Mouse (Mus musculus) retina, adult 2 months (tissue): ENCODE data around the gene Hexim2.

Experiments
- DNase-seq: peaks from one replicate; pipeline ENCODE4 v3.0.0-alpha.2; 2012; ENCODE audit warnings: low read depth, low spot score

Gene Hexim2

DNA sequence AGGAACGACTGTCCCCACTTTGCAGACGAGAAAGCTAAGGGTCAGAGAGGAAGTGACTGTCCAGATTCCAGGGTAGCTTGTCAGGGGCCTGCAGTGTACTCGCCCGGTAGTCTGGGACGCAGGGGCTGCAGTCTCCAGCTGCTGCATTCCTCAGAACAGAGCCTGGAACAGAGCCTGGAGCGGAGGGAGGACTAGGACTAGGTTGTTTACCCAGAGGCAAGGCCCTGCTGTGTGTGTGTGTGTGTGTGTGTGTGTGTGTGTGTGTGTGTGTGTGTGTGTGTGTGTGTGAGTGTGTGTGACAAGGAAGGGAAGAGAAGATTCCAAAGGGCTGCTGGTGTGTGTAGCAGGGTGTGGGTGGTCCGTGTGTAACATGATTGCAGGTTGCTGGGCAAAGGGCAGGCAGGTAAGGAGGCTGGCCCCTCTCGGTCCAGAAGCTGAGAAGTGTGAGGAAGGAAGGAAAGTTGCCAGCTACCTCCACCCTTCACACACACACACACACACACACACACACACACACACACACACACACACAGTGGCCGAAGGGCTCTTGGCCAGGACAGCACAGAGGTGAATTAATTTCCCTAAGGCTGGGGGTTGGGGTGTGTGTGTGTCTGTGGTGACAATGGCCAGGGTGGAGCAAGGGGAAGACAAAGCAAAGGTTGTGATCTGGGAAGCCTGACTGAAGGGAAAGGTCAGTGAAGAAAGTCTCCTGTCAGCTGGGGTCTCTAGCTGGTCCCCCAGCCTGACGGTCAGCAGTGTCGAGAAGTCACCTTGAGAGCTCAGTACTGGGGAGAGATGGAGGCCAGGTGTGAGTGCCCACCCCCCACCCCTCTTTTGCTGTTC, 9.1 kb downstream of the Hexim2 start:
- DNase-seq: no peak

DNA sequence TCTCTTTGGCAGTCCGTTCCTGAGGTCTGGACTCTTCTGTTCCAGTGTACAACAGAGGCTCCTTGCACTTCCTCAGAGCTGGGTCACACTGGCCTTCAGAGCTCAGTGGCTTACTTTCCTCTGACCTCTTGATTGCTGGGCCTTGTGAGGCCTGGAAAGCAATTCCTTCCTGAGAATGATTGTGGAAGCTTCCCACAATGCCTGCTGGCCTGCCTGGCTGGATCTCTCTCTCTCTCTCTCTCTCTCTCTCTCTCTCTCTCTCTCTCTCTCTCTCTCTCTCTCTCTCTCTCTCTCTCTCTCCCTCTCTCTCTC, 9.7 kb downstream of the Hexim2 start:
- DNase-seq: no peak

DNA sequence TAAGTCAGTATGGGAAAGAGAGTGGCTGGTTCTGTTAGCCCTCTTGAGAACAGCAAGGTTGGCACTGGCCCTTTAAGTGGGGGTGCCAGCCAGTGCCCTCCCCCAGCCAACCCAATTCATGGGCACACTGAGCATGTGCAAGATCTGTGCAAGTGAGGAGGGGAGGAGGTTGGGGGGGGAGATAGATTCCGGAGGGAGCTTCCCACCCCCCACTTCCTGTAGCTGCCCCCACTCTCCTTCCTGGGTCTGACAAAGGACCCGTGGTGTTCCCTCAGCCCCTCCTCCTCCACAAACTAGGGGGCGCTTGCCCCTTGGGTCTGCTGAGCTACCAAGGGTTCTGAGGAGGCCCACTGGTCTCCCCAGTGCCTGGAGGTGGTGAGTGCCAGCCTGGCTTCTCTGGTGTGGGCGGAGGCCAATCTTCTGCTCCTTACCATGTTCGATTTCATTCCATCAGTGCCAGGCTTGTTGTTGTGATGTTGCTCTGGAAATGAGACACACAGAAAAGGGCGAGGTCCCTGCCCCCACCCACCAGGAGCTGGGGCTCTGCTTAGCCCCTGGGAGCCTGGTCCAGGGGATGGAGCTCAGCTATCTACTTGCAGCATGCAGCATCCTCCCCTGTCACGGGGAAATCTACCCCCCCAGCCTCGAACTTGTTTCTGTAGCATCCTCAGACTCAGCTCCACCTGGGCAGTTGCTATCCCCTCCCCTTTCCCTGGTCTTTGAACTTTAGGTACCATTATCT, 10.4 kb downstream of the Hexim2 start:
- DNase-seq: no peak

DNA sequence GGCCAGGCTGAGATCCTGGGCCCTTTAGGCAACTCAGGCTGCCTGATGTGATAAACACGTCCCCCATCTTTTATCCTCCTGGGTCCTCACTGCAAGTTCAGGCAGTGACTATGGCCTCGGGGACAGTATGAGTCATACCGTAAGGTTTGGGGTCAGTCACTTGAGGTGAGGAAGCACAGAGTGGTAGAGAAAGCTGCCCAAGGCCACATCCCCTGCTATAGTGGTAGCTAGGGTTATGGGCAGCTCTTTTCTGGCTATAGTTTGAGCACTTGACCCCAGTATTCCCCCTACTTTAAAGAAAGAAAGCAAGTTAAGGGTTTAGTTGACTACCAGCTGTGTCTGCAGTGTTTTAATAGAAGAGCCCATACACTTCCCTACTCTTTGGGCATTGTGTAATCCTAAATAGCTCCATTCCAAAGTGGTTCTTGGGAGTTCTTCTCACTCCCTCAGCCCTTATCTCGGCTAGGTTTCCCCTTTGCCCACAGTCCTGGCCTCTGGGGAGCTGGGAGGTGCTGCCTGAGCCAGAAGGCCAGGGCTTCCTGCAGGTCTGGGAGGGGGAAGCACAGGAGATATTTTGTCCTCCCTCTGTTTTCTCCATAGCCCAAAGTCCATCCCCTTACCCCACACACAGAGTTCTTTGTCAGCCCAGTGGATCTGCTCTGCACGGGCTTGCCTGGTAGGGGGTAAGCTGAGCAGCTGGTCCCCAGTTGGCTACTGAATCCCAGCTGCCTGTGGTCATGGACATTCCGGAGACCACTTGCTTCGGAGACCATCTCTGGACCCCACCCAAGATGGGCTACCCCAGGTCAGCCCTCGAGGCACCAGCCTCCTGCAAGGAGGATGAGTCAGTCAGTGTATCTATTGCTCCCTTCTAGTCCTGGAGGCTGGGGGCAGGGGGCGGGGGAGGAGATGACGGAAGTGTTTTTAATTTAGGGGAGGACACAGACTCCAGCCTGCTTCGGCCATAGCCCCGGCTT, 12.4 kb downstream of the Hexim2 start:
- DNase-seq: no peak

DNA sequence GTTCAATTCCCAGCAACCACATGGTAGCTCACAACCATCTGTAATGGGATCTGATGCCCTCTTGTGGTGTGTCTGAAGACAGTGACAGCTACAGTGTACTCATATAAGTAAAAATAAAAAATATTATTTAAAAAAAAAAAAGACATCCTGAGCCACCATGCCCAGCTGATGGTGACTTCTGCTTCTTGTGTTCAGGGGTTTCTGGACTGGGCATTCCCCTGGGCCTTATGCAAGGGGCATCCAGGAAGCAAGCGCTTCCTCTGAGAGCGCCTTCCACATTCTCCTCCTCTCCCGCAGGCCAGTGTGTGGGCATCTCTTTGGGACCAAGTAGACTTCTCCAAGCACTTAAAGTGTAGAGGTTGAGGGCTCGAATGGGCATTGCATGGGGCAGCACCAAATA, 14.2 kb downstream of the Hexim2 start:
- DNase-seq: no peak

DNA sequence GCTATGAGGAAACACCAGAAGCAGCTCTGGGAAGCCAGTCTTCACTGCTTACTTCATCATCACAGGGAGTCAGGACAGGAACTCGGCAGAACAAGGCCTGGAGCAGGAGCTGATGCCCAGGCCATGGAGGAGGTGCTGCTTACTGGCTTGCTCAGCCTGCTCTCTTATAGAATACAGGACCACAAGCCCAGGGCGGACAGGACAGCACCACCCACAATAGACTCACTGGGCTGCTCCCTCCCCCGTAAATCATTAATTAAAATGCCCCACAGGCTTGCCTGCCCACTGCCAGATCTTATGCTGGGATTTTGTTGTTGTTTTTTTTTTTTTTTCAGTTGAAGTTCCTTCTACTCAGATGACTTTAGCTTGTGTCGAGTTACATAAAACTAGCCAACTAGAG, 15.5 kb downstream of the Hexim2 start:
- no peak for DNase-seq

DNA sequence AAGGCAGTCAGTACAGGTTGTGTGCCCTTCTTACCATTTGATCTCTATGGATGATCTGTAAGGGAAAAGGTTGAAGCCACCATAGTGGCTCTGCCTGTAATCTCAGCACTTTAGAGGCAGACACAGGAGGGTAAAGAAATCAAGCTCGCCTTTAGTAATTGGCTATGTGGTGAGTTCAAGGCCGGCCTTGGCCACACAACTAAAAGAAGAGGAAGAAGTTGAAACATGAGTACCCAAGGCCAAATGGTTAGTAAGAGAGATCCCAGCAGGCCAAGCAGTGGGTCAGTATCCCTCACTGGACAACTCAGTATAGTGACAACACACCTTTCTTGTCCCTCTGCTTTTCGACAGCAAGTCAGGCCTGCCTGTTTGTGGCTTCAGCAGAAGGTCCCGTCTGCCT, 17.5 kb downstream of the Hexim2 start:
- DNase-seq: no peak

DNA sequence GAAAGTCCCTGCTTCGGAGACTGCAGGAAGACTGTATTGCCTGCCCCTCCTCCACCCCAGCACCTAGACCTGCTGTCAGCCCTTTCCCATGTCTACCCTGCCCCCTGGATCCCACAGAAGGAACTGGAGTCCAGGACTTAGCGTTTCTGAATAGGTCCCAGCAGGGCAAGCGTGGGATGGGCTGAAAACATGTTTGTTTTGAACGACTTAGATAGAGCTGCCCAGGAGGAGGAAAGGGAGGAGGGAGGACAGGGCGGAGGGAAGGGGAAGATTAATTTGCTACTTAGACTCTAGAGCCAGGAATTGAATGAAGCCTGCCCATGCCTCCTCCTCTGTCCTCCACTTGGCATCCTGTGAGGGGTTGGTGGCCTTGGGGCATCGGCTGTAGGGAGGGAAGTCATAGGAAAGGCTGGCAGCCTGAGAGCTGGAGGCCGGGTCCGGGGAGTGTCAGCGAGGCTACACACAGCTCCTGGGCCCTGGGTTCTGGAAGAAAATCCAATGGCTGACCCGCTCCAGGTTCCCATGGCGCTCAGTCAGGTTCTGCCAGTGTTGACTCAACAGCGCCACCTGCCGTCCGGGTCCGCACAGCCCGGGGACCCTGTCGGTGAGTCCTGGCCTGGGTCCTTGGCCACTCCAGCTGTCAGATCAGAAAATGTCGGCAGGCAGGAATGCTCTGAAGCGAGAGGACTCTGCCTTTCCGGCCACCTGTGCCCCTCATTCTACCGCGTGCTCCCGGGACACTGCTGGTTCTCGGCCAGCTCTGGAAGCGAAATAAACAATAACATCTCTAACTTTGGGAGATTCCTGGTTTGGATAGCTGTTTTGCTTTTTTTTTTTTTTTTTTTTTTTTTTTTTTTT, 26.6 kb downstream of the Hexim2 start:
- peak; percentile 69 for DNase-seq

DNA sequence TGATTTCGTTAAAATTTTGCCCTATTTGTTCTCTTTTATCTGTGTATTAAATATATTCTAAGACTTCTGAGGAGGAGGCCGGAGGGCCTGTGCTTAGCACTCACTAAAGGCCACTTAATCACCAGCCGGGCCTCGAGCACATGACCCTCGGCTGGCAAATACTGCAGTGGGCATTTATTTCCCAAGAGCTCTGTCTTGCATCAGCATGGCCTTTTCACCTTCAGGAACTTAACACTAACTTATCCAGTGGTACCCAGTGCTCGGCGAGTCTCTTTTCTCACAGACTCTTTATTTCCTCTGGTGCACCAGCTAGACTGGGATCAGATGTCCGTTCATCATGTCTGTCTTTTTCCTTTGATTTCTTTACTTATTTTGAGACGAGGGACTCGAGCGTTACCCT, 28.5 kb downstream of the Hexim2 start:
- no peak for DNase-seq

DNA sequence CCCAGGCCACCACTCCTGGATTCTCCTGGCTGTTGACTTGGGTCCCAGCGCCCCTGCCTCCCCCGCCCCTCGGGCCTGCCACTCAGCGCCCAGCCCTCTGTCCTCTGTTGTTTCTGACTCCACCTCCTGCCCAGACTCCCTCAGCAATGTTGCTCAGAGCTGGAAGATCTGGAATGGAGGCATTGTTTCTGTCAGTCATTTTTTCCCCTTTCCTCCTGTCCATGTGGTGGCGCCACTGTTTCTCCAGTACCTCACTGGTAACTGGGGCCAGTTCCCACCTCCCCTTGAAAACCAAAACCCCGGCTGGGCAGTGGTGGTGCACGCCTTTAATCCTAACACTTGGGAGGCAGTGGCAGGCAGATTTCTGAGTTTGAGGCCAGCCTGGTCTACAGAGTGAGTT, 29.2 kb downstream of the Hexim2 start:
- DNase-seq: no peak

DNA sequence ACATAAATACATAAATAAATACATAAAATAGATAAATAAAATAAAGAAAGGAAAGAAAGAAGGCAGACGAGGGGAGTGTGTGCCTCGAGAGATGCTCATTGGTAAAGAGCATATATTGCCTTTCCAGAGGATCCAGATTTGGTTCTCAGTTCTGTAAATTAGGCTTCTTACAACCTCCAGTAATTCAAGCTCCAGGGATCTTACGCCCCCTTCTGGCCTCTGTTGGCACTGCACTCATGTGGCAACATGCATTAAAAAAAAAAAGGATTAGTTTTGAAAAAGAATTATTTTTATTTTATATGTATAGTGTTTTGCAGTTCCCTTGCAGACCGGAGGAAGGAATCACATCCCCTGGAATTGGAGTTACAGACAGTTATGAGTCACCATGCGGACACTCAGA, 29.9 kb downstream of the Hexim2 start:
- no peak for DNase-seq

DNA sequence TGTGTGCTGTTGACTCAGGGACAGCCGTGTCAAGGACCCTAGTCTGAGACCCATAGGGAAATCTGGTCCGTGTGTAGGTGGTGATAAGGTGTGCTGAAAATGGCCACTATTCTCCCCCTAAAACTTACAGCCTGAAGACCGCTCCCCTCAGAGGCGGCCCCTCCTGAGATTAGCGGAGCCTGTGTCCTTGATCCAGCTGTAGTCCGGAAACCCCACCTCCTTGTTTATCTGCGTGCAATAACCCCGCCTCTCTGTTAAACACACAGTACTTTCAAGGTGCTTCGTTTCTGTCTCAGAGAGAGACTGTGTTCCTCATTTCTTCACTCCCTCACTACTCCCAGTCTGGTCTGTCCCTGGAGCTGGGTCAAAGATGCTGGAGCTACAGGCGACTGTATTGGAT, 32.2 kb downstream of the Hexim2 start:
- DNase-seq: no peak

DNA sequence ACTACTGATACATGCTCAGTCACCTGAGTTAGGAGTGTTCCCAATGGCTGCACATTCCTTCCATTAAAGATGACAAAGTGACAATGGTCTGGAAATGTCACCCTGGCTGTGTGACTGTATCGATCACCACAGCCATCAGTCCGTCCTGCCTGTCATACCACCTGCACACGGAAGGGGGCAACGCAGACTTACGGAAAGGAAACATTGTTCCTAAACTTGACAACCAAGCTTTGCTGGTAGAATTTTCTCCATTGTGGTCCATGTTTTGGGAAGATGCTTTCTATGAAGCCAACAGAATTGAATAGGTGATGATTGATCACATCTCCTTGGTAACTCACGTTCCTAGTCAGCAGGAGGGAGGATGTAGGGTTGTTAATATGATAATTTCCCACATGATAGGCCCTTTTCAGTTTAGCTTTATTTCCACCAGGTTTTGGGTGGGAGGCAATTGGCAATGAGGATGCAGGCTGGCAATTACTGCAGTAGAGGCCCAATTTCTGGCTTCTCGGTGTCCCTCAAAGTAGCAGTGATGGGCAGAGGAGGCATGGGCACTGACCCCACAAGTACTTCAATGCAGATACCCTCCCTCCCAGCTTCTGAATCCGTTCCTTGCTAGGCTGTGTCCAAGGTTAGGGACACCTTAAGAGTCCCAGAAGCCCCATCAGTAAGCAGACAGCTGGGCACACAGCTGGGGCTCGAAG, 36.6 kb downstream of the Hexim2 start:
- peak; percentile 36 for DNase-seq

DNA sequence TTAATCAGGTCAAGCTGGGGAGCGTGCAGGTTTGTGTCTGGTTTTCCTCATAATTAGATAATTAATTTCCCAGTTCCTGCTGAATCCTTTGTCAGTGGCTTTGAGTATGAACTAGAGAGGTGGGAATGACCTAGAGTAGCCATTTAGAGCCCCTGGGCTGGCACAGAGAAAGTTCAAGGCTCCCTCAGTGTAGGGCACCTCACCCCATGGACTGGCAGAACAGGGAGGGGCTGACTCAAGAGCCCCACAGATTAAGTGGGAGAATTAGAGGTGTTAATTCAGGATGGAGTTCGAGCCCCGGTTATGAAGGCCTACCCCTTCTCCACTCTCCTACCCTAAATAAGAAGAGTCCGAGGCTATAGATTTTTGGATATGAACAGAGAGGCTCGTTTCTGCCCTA, 37.4 kb downstream of the Hexim2 start:
- DNase-seq: no peak

DNA sequence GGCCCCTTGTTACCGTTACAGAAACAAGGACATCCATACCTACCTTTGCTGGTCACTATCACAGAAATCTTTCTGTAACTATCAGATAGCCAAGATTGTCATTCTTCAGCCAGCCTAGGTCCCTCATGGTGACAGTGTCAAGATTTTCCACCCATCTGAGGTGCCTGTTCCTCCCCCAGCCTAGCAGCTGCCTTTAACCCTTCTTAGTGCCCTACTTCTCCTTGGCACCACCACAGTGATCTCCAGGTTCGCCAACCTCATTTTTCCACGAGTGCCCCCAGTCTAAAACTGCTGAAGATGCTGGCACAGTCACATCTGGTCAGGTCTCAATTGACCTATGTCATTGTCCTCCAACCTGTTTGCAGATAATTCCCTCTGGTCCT, 37.9 kb downstream of the Hexim2 start:
- DNase-seq: no peak

DNA sequence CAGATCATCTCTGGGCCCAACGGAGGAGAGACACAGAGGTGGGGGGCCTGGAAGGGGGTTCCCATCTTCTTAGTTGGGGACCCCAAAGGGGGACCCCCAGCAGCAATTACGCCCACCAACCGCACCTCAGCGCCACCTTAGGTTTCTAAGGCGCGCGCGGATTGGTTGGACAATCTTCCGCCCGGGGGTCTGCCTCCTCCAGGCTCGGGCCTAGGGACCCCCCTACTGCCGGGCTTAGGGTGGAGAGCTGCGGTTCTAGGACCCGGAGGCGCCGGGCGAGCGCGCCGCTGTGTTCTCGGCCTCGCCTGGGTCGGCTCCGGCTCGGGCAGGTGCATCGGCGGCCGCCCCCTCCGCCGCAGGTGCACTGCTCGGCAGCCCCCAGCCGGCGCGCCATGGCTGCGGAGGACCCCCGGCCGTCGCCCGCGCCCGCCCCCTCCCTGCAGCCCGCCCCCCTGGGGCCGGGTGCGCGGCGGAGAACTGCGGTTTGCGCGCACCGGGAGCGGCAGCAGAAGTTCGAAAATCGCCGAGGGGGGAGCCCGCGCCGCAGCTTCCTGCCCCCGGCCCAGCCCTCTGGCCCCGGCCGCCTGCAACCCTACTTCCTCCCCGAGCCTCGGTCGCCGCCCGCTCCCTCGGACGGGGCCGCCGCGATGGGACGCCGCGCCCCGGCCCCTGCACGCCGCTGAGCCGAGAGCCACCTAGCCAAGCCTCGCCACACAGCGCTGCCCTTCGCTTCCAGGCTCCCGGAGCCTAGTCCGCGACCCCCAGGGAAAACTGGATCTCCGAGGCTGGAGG, 38.5 kb downstream of the Hexim2 start, which contains the start of gene Fmnl1:
Gene Fmnl1 (plus strand): TSS at position 614 of the 792 bp plus-strand sequence.
- no peak for DNase-seq

DNA sequence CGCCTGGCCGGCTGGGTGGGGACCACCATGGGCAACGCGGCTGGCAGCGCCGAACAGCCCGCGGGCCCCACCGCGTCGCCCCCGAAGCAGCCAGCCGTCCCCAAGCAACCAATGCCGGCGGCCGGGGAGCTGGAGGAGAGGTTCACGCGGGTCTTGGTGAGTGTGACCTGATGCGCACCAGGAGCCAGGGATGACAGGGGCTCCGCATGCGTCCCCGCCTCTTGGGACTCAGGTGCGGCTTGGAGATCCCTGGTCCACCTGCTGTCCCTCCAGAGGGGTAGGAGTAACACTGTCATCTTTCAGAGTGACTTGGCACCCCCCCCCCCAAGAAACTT, 39.0 kb downstream of the Hexim2 start:
- DNase-seq: no peak

DNA sequence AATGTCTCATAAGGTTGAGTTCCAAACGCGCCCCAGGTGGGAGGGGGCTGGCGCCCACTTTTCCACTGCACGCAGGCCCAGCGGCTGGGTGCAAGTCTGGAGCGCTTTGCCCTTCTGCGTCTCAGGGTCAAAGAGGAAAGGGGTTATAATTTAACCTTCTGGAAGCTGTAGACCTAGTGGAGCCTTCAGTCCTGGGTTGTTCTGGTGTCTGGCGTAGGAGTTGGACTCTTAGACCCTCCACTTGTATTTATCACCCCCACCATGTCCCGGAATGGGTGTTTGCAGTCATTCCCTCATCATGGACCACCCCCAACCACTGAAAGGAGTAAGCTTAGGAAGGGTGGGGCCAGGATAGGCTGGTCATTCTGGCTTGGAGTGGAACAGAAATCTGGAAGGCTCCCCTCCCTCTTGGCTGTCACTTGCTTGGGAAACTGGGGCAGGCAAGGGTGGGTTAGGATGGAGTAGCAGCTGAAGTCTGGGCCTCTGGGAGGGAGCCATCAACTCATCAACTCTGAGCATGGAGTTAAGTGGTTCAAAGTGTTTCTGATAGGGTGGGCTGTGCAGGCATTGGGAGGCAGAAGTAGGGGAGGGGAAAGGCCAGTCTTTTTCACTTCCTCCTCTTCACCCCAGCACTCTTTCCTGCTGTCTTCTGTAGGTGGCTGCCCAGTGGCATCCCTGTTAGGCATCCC, 39.6 kb downstream of the Hexim2 start:
- no peak for DNase-seq

DNA sequence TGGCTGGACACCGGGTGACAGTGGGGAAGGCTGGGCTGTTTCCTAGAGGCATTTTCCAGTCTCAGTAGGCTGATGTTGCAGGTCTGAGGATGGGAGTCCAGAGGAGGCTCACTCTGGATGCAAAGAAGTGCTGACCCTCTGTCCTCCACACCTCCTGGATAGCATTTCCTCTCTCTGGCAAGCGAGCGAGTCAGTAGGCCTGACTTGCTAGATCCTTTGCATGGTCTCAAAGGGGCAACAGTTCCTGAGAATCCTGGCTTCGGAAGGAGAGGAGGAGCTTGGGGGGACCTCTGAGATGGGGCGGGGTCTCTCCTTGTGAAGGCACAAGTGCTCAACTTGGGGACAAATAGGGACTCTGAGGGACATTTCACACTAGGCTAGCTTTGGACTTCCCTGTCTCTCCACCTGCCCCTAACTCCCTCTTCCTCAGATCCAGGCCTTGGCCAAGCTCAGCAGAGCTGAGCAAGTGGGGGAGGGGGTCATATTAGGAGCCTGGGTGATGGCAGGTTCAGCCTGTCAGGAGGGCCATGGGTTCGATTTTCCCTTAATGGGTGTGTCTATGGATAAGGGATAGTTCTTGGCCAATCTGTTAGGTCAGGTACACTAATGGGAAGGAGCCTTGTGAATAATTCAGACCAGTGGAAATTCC, 40.3 kb downstream of the Hexim2 start:
- DNase-seq: no peak
